Mouse (Mus musculus): ENCODE data around the gene Zbtb1. TPM values are rescaled to one million over a fixed set of nuclear protein-coding genes. Genes with fewer than 3 reads are reported as not detected.

Zbtb1 gene
- polyA plus RNA-seq, 1 experiment from 2014 or later: 11.7 TPM

- no peak for ATAC-seq (ENCODE audit: insufficient number of reproducible peaks, insufficient read depth, low FRiP score, low TSS enrichment)
- no peaks in the 10 kb centered on the region for H3K4me1 ChIP-seq
- H3K4me2 ChIP-seq (replicated peaks): no peak overlapping the region
- H3K4me3 ChIP-seq: no peak overlapping the region
- H3K9me3 ChIP-seq: no peaks in the 10 kb centered on the region
- H3K27me3 ChIP-seq: no peaks in the 10 kb centered on the region
- peaks cover 33% of the 10 kb centered on the region for H3K36me3 ChIP-seq
- no peak overlapping the region for H3K27ac ChIP-seq
- 61% methylated on average over 8 of the region's 8 CpGs for WGBS
- no peak overlapping the region for H3K9ac ChIP-seq
These were observed 20.3 kb upstream of the Zbtb1 start for GRCm38 (mm10) chr12:76349680-76350220.

GRCm38 (mm10) chr12:76360868-76361267, 9.2 kb upstream of the Zbtb1 start:
- Histone ChIP-seq H3K9me3 (no peaks in the 10 kb centered on the region), H3K4me3 (no peak overlapping the region), H3K9ac (no peak overlapping the region), H3K27me3 (no peaks in the 10 kb centered on the region), H3K36me3 (no peaks in the 10 kb centered on the region), H3K4me1 (0 out of 2 replicates have a peak, but pooled peaks cover under 1% of the 10 kb centered on the region), H3K27ac (no peak overlapping the region), H3K4me2 (replicated peaks) (no peak overlapping the region)
- WGBS: 53% methylated on average over 1 of the region's 1 CpGs
- no peak for ATAC-seq (ENCODE audit: insufficient number of reproducible peaks, insufficient read depth, low FRiP score, low TSS enrichment)

GRCm38 (mm10) chr12:76361405-76362302, 8.4 kb upstream of the Zbtb1 start:
- Histone ChIP-seq H3K4me2 (replicated peaks) (no peak overlapping the region), H3K27me3 (no peaks in the 10 kb centered on the region), H3K9ac (no peak overlapping the region), H3K36me3 (no peaks in the 10 kb centered on the region), H3K9me3 (no peaks in the 10 kb centered on the region), H3K4me1 (0 out of 2 replicates have a peak, but pooled peaks cover 7% of the 10 kb centered on the region), H3K27ac (0 out of 2 replicates have a peak overlapping the region, but pooled peaks have one; percentile 17), H3K4me3 (no peak overlapping the region)
- ATAC-seq (ENCODE audit: insufficient number of reproducible peaks, insufficient read depth, low FRiP score, low TSS enrichment): no peak
- 54% methylated on average over 9 of the region's 9 CpGs for WGBS

- H3K27ac ChIP-seq: 0 out of 2 replicates have a peak overlapping the region, but pooled peaks have one; percentile 17
- peaks cover 13% of the 10 kb centered on the region for H3K4me1 ChIP-seq
- H3K9me3 ChIP-seq: no peaks in the 10 kb centered on the region
- 88% methylated on average over 9 of the region's 9 CpGs for WGBS
- H3K36me3 ChIP-seq: no peaks in the 10 kb centered on the region
- no peak overlapping the region for H3K9ac ChIP-seq
- H3K27me3 ChIP-seq: no peaks in the 10 kb centered on the region
- H3K4me2 ChIP-seq (replicated peaks): no peak overlapping the region
- H3K4me3 ChIP-seq: no peak overlapping the region
- ATAC-seq (ENCODE audit: insufficient number of reproducible peaks, insufficient read depth, low FRiP score, low TSS enrichment): no peak
These were observed 7.8 kb upstream of the Zbtb1 start for GRCm38 (mm10) chr12:76362303-76362676.

- H3K9me3 ChIP-seq: no peaks in the 10 kb centered on the region
- H3K27ac ChIP-seq: no peak overlapping the region
- H3K36me3 ChIP-seq: no peaks in the 10 kb centered on the region
- no peak overlapping the region for H3K9ac ChIP-seq
- peaks cover 25% of the 10 kb centered on the region for H3K4me1 ChIP-seq
- no peak for ATAC-seq (ENCODE audit: insufficient number of reproducible peaks, insufficient read depth, low FRiP score, low TSS enrichment)
- 87% methylated on average over 3 of the region's 3 CpGs for WGBS
- H3K27me3 ChIP-seq: no peaks in the 10 kb centered on the region
- no peak overlapping the region for H3K4me2 ChIP-seq (replicated peaks)
- no peak overlapping the region for H3K4me3 ChIP-seq
These were observed 3.8 kb upstream of the Zbtb1 start for GRCm38 (mm10) chr12:76366276-76366675.

- Histone ChIP-seq H3K36me3 (no peaks in the 10 kb centered on the region), H3K9ac (no peak overlapping the region), H3K27me3 (no peaks in the 10 kb centered on the region), H3K4me1 (peaks cover 35% of the 10 kb centered on the region), H3K9me3 (no peaks in the 10 kb centered on the region), H3K4me3 (peak overlapping the region; percentile 75; the same call in 1 of the 2 replicates), H3K4me2 (replicated peaks) (peak overlapping the region; percentile 81), H3K27ac (0 out of 2 replicates have a peak overlapping the region, but pooled peaks have one; percentile 8)
- WGBS: 23% methylated on average over 14 of the region's 14 CpGs
- ATAC-seq (ENCODE audit: insufficient number of reproducible peaks, insufficient read depth, low FRiP score, low TSS enrichment): no peak
These were observed 2.7 kb upstream of the Zbtb1 start for GRCm38 (mm10) chr12:76367096-76367995.

GRCm38 (mm10) chr12:76368201-76368789, 1.8 kb upstream of the Zbtb1 start:
- H3K27ac ChIP-seq: peak overlapping the region; percentile 100

GRCm38 (mm10) chr12:76368790-76369205, 1.3 kb upstream of the Zbtb1 start:
- H3K4me2 ChIP-seq (replicated peaks): peak overlapping the region; percentile 81
- H3K27ac ChIP-seq: peak overlapping the region; percentile 100
- peak; percentile 9 for ATAC-seq (ENCODE audit: insufficient number of reproducible peaks, insufficient read depth, low FRiP score, low TSS enrichment)
- under 1% methylated on average over 26 of the region's 26 CpGs for WGBS
- no peaks in the 10 kb centered on the region for H3K36me3 ChIP-seq
- peaks cover 42% of the 10 kb centered on the region for H3K4me1 ChIP-seq
- no peaks in the 10 kb centered on the region for H3K9me3 ChIP-seq
- H3K27me3 ChIP-seq: no peaks in the 10 kb centered on the region
- peak overlapping the region; percentile 97 for H3K9ac ChIP-seq
- H3K4me3 ChIP-seq: peak overlapping the region; percentile 75

More at GRCm38 (mm10) chr12:76368201-76368789, 1.8 kb upstream of the Zbtb1 start:
- Histone ChIP-seq H3K9ac (peak overlapping the region; percentile 97), H3K4me2 (replicated peaks) (peak overlapping the region; percentile 81), H3K4me3 (peak overlapping the region; percentile 75), H3K9me3 (no peaks in the 10 kb centered on the region), H3K36me3 (no peaks in the 10 kb centered on the region), H3K27me3 (no peaks in the 10 kb centered on the region), H3K4me1 (peaks cover 42% of the 10 kb centered on the region)
- WGBS: 13% methylated on average over 9 of the region's 9 CpGs
- ATAC-seq (ENCODE audit: insufficient number of reproducible peaks, insufficient read depth, low FRiP score, low TSS enrichment): no peak

- under 1% methylated on average over 94 of the region's 96 CpGs for WGBS
These were observed 674 bp upstream of the Zbtb1 start, which contains the start of gene Zbtb25 for GRCm38 (mm10) chr12:76369206-76369977. Gene Zbtb25, minus strand, starts transcription at chr12:76369602.

GRCm38 (mm10) chr12:76370831-76371571, 935 bp downstream of the Zbtb1 start:
- Histone ChIP-seq H3K27ac (peak overlapping the region; percentile 100), H3K4me2 (replicated peaks) (peak overlapping the region; percentile 81), H3K9me3 (no peaks in the 10 kb centered on the region), H3K4me3 (peak overlapping the region; percentile 75), H3K4me1 (peaks cover 43% of the 10 kb centered on the region), H3K9ac (peak overlapping the region; percentile 97), H3K27me3 (no peaks in the 10 kb centered on the region), H3K36me3 (no peaks in the 10 kb centered on the region)
- whole genome bisulfite sequencing: under 1% methylated on average over 52 of the region's 63 CpGs
- ATAC-seq (ENCODE audit: insufficient number of reproducible peaks, insufficient read depth, low FRiP score, low TSS enrichment): peak; percentile 62; the same call in 1 of the 2 replicates

More at GRCm38 (mm10) chr12:76369206-76369977, 674 bp upstream of the Zbtb1 start, which contains the start of gene Zbtb25:
- Histone ChIP-seq H3K27ac (peak within 1 kb of the TSS; percentile 100), H3K27me3 (no peaks in the 10 kb centered on the region), H3K9me3 (no peaks in the 10 kb centered on the region), H3K4me2 (replicated peaks) (peak within 1 kb of the TSS; percentile 81), H3K9ac (peak within 1 kb of the TSS; percentile 97), H3K36me3 (no peaks in the 10 kb centered on the region), H3K4me1 (peaks cover 45% of the 10 kb centered on the region), H3K4me3 (peak within 1 kb of the TSS; percentile 75)
- peak; percentile 75 for ATAC-seq (ENCODE audit: insufficient number of reproducible peaks, insufficient read depth, low FRiP score, low TSS enrichment)
